Mouse (Mus musculus) R1 (cell line): ENCODE measurements around the gene Gm8453.
"Not testable (repeated sequence)": the region's sequence is repeated elsewhere in the genome, so short reads cannot be mapped to it uniquely, and the experiment has no call there.

Source experiments
- DNase-seq: peaks from one replicate; pipeline ENCODE4 v3.0.0-alpha.2; 2018; ENCODE audit warnings: low read depth, low spot score

Gm8453 gene

GRCm38 (mm10) chr7:22229384-22229783, at the start of gene Gm8453:
Gene Gm8453 (minus strand): TSS chr7:22229484.
- not testable (repeated sequence) for DNase-seq

GRCm38 (mm10) chr7:22201164-22201563, 28.1 kb downstream of the Gm8453 start, which contains the start of gene Gm8653:
Gene Gm8653 (minus strand): TSS chr7:22201264.
- DNase-seq: not testable (repeated sequence)

- DNase-seq: not testable (repeated sequence)
These were observed 40.2 kb downstream of the Gm8453 start, which contains the start of gene Vmn1r143 for GRCm38 (mm10) chr7:22189077-22189476. Gene Vmn1r143 (plus strand): TSS chr7:22189377.
